Mouse (Mus musculus) midbrain, embryonic 11.5 days (tissue): ENCODE data around the gene Teddm3. TPM values are rescaled to one million over a fixed set of nuclear protein-coding genes. Genes with fewer than 3 reads are reported as not detected.
A peak's percentile ranks its signal among the peaks of the same experiment; 100 is the strongest.
"Not testable (repeated sequence)": the region's sequence is repeated elsewhere in the genome, so short reads cannot be mapped to it uniquely, and the experiment has no call there.

Experiments
- ATAC-seq: fragments of 200-750 bp; cut with Nextera tagmentation; 2 replicates; pipeline ENCODE4 v1.8.0; 2017; ENCODE audit warnings: moderate TSS enrichment, moderate library complexity; ENCODE audit not compliant: low FRiP score
- DNase-seq: peaks from one replicate; pipeline ENCODE4 v3.0.0; 2015; ENCODE audit warnings: low spot score; ENCODE audit errors: missing footprints
- H3K27ac ChIP-seq: fragments of 300-500 bp; sonication (generic); 2 replicates; pipeline ENCODE4 v1.5.1; 2014; ENCODE audit warnings: low read depth, low read length
- H3K27me3 ChIP-seq: fragments of 300-500 bp; sonication (generic); 2 replicates; pipeline ENCODE4 v1.6.1; 2014; ENCODE audit warnings: mild to moderate bottlenecking, low read length, moderate library complexity, mixed read lengths; ENCODE audit not compliant: control insufficient read depth, insufficient read depth
- H3K36me3 ChIP-seq: fragments of 300-500 bp; sonication (generic); 2 replicates; pipeline ENCODE4 v1.6.1; 2014; ENCODE audit warnings: mild to moderate bottlenecking, low read length, moderate library complexity, mixed read lengths; ENCODE audit not compliant: control insufficient read depth, insufficient read depth
- H3K4me1 ChIP-seq: fragments of 300-500 bp; sonication (generic); 2 replicates; pipeline ENCODE4 v1.6.1; 2014; ENCODE audit warnings: low read length; ENCODE audit not compliant: control insufficient read depth, insufficient read depth
- H3K4me2 ChIP-seq: fragments of 300-500 bp; sonication (generic); 2 replicates; pipeline ENCODE4 v1.6.1; 2014; ENCODE audit warnings: mild to moderate bottlenecking, moderate library complexity
- H3K4me3 ChIP-seq: fragments of 300-500 bp; sonication (generic); 2 replicates; pipeline ENCODE4 v1.5.1; 2014; ENCODE audit warnings: low read depth, low read length
- H3K9ac ChIP-seq: fragments of 300-500 bp; sonication (generic); 2 replicates; pipeline ENCODE4 v1.6.1; 2014; ENCODE audit warnings: low read length
- H3K9me3 ChIP-seq: fragments of 300-500 bp; sonication (generic); 2 replicates; pipeline ENCODE4 v1.6.1; 2016; ENCODE audit warnings: low read length; ENCODE audit not compliant: control insufficient read depth
- WGBS: fragments of 180-500 bp; shearing (Covaris S2); extraction: QIAGEN DNeasy Blood & Tissue Kit; methylation state at CpG from one replicate; pipeline ENCODE4 v1.1.7; 2014; 5-methylcytosine and 5-hydroxymethylcytosine counted together
- polyA plus RNA-seq: library from polyadenylated mRNA; unstranded; fragments of >200 nt; fragmentation: Nextera tagmentation; extraction: Ambion mirVana; gene quantifications from 2 replicates; pipeline ENCODE4 v1.2.1, GENCODE M21; 2014

Teddm3 gene
- polyA plus RNA-seq, 1 experiment from 2014 or later: not detected

- Histone ChIP-seq H3K4me3 (no peak overlapping the region), H3K9ac (no peak overlapping the region), H3K36me3 (no peaks in the 10 kb centered on the region), H3K4me2 (no peak overlapping the region), H3K9me3 (no peaks in the 10 kb centered on the region), H3K27me3 (no peaks in the 10 kb centered on the region), H3K4me1 (no peaks in the 10 kb centered on the region), H3K27ac (no peak overlapping the region)
- WGBS: 41% methylated on average over 7 of the region's 7 CpGs
- DNase-seq (peak; percentile 97), ATAC-seq (peak; percentile 64; the same call in 1 of the 2 replicates)
These were observed 38.9 kb upstream of the Teddm3 start for GRCm38 (mm10) chr16:21192509-21193354.

GRCm38 (mm10) chr16:21191569-21191968, 37.8 kb upstream of the Teddm3 start:
- no peak for DNase-seq
- Histone ChIP-seq H3K4me3 (no peak overlapping the region), H3K9ac (no peak overlapping the region), H3K27me3 (no peaks in the 10 kb centered on the region), H3K27ac (no peak overlapping the region), H3K4me1 (no peaks in the 10 kb centered on the region), H3K9me3 (no peaks in the 10 kb centered on the region), H3K36me3 (no peaks in the 10 kb centered on the region), H3K4me2 (no peak overlapping the region)
- ATAC-seq: no peak
- 75% methylated on average over 14 of the region's 14 CpGs for WGBS

GRCm38 (mm10) chr16:21188345-21188744, 34.5 kb upstream of the Teddm3 start:
- ATAC-seq (no peak), DNase-seq (peak; percentile 59)
- Histone ChIP-seq H3K9ac (no peak overlapping the region), H3K4me3 (no peak overlapping the region), H3K27me3 (no peaks in the 10 kb centered on the region), H3K4me1 (no peaks in the 10 kb centered on the region), H3K9me3 (no peaks in the 10 kb centered on the region), H3K36me3 (no peaks in the 10 kb centered on the region), H3K27ac (no peak overlapping the region), H3K4me2 (no peak overlapping the region)
- 84% methylated on average over 3 of the region's 3 CpGs for WGBS

GRCm38 (mm10) chr16:21187568-21187967, 33.8 kb upstream of the Teddm3 start:
- peak; percentile 77 for DNase-seq
- 57% methylated on average over 7 of the region's 7 CpGs for WGBS

GRCm38 (mm10) chr16:21184697-21185096, 30.9 kb upstream of the Teddm3 start:
- H3K4me1 ChIP-seq: no peaks in the 10 kb centered on the region
- H3K27ac ChIP-seq: no peak overlapping the region
- ATAC-seq (no peak), DNase-seq (no peak)
- no peaks in the 10 kb centered on the region for H3K27me3 ChIP-seq
- H3K4me2 ChIP-seq: no peak overlapping the region
- no peak overlapping the region for H3K4me3 ChIP-seq
- H3K36me3 ChIP-seq: no peaks in the 10 kb centered on the region
- H3K9me3 ChIP-seq: no peaks in the 10 kb centered on the region
- no peak overlapping the region for H3K9ac ChIP-seq

More at GRCm38 (mm10) chr16:21187568-21187967, 33.8 kb upstream of the Teddm3 start:
- H3K27ac ChIP-seq: no peak overlapping the region
- no peaks in the 10 kb centered on the region for H3K9me3 ChIP-seq
- H3K36me3 ChIP-seq: no peaks in the 10 kb centered on the region
- no peak overlapping the region for H3K4me2 ChIP-seq
- no peak for ATAC-seq
- H3K4me1 ChIP-seq: no peaks in the 10 kb centered on the region
- no peaks in the 10 kb centered on the region for H3K27me3 ChIP-seq
- H3K9ac ChIP-seq: no peak overlapping the region
- no peak overlapping the region for H3K4me3 ChIP-seq

- 88% methylated on average over 1 of the region's 1 CpGs for whole genome bisulfite sequencing
- no peak overlapping the region for H3K9ac ChIP-seq
- ATAC-seq: no peak
These were observed 28.3 kb upstream of the Teddm3 start for GRCm38 (mm10) chr16:21182108-21182507.

GRCm38 (mm10) chr16:21175236-21175635, 21.4 kb upstream of the Teddm3 start:
- no peak overlapping the region for H3K9ac ChIP-seq
- H3K27ac ChIP-seq: no peak overlapping the region
- WGBS: no CpG with 5 or more reads among the region's 1 CpGs
- H3K27me3 ChIP-seq: no peaks in the 10 kb centered on the region
- H3K36me3 ChIP-seq: no peaks in the 10 kb centered on the region
- DNase-seq (no peak), ATAC-seq (no peak)
- no peaks in the 10 kb centered on the region for H3K9me3 ChIP-seq
- H3K4me1 ChIP-seq: no peaks in the 10 kb centered on the region
- no peak overlapping the region for H3K4me2 ChIP-seq
- H3K4me3 ChIP-seq: no peak overlapping the region

More at GRCm38 (mm10) chr16:21182108-21182507, 28.3 kb upstream of the Teddm3 start:
- no peak overlapping the region for H3K4me2 ChIP-seq
- no peak for DNase-seq
- no peaks in the 10 kb centered on the region for H3K4me1 ChIP-seq
- H3K27me3 ChIP-seq: no peaks in the 10 kb centered on the region
- H3K4me3 ChIP-seq: no peak overlapping the region
- H3K36me3 ChIP-seq: no peaks in the 10 kb centered on the region
- H3K27ac ChIP-seq: no peak overlapping the region
- no peaks in the 10 kb centered on the region for H3K9me3 ChIP-seq

GRCm38 (mm10) chr16:21168730-21169129, 14.9 kb upstream of the Teddm3 start:
- ATAC-seq (no peak), DNase-seq (no peak)
- H3K9ac ChIP-seq: no peak overlapping the region
- no peak overlapping the region for H3K4me3 ChIP-seq
- no peak overlapping the region for H3K4me2 ChIP-seq
- no peaks in the 10 kb centered on the region for H3K36me3 ChIP-seq
- no peaks in the 10 kb centered on the region for H3K4me1 ChIP-seq
- no peaks in the 10 kb centered on the region for H3K27me3 ChIP-seq
- WGBS: 90% methylated on average over 13 of the region's 13 CpGs
- H3K9me3 ChIP-seq: no peaks in the 10 kb centered on the region
- H3K27ac ChIP-seq: no peak overlapping the region

GRCm38 (mm10) chr16:21165343-21166220, 11.8 kb upstream of the Teddm3 start:
- whole genome bisulfite sequencing: 20% methylated on average over 17 of the region's 19 CpGs
- peak; percentile 86 for DNase-seq
- H3K9me3 ChIP-seq: not testable (repeated sequence)

More at GRCm38 (mm10) chr16:21165343-21166220, 11.8 kb upstream of the Teddm3 start:
- H3K27me3 ChIP-seq, H3K27ac ChIP-seq, H3K4me2 ChIP-seq, H3K9ac ChIP-seq, H3K4me3 ChIP-seq, H3K4me1 ChIP-seq, H3K36me3 ChIP-seq: not testable (repeated sequence)
- ATAC-seq: peak; percentile 83
